Mouse (Mus musculus): ENCODE results near the gene Gabrg3. TPM values are rescaled to one million over a fixed set of nuclear protein-coding genes. Genes with fewer than 3 reads are reported as not detected.

The Gabrg3 gene
- polyA plus RNA-seq, 1 experiment from 2014 or later, result 0.12 TPM

GRCm38 (mm10) chr7:57065398-57065797 lies 321.6 kb downstream of the Gabrg3 start:
- no peak overlapping the region for H3K4me3 ChIP-seq (replicated peaks)
- H3K36me3 ChIP-seq (replicated peaks), result no peaks in the 10 kb centered on the region
- WGBS (ENCODE audit: insufficient replicate concordance), result 65% methylated on average over 3 of the region's 3 CpGs
- no peaks in the 10 kb centered on the region for H3K4me1 ChIP-seq (replicated peaks)
- no peaks in the 10 kb centered on the region for H3K27me3 ChIP-seq
- no peak overlapping the region for H3K9ac ChIP-seq
- no peak overlapping the region for H3K27ac ChIP-seq (replicated peaks)
- no peak overlapping the region for H3K4me2 ChIP-seq
- no peaks in the 10 kb centered on the region for H3K9me3 ChIP-seq (replicated peaks)
- no peak for ATAC-seq (ENCODE audit: insufficient read depth)

- Histone ChIP-seq H3K4me2 (no peak overlapping the region), H3K9ac (no peak overlapping the region), H3K9me3 (replicated peaks) (no peaks in the 10 kb centered on the region), H3K4me1 (replicated peaks) (no peaks in the 10 kb centered on the region), H3K36me3 (replicated peaks) (no peaks in the 10 kb centered on the region), H3K27ac (replicated peaks) (no peak overlapping the region), H3K27me3 (no peaks in the 10 kb centered on the region), H3K4me3 (replicated peaks) (no peak overlapping the region)
- WGBS (ENCODE audit: insufficient replicate concordance), result 62% methylated on average over 1 of the region's 1 CpGs
- ATAC-seq (ENCODE audit: insufficient read depth), result no peak
Observed at GRCm38 (mm10) chr7:57050906-57051635, 335.9 kb downstream of the Gabrg3 start.

GRCm38 (mm10) chr7:57037861-57038421 lies 349.0 kb downstream of the Gabrg3 start:
- H3K4me3 ChIP-seq (replicated peaks), result no peak overlapping the region
- ATAC-seq (ENCODE audit: insufficient read depth), result no peak
- no peak overlapping the region for H3K4me2 ChIP-seq
- H3K9me3 ChIP-seq (replicated peaks), result no peaks in the 10 kb centered on the region
- no peaks in the 10 kb centered on the region for H3K36me3 ChIP-seq (replicated peaks)
- H3K27ac ChIP-seq (replicated peaks), result no peak overlapping the region
- H3K27me3 ChIP-seq, result no peaks in the 10 kb centered on the region
- no peak overlapping the region for H3K9ac ChIP-seq
- 53% methylated on average over 2 of the region's 2 CpGs for WGBS (ENCODE audit: insufficient replicate concordance)
- H3K4me1 ChIP-seq (replicated peaks), result no peaks in the 10 kb centered on the region

- Histone ChIP-seq H3K4me1 (replicated peaks) (no peaks in the 10 kb centered on the region), H3K4me2 (no peak overlapping the region), H3K4me3 (replicated peaks) (no peak overlapping the region), H3K9me3 (replicated peaks) (peaks cover 2% of the 10 kb centered on the region; the same call in 1 of the 2 replicates), H3K9ac (no peak overlapping the region), H3K27ac (replicated peaks) (no peak overlapping the region), H3K36me3 (replicated peaks) (no peaks in the 10 kb centered on the region), H3K27me3 (no peaks in the 10 kb centered on the region)
- 73% methylated on average over 3 of the region's 3 CpGs for whole genome bisulfite sequencing (ENCODE audit: insufficient replicate concordance)
- no peak for ATAC-seq (ENCODE audit: insufficient read depth)
Observed at GRCm38 (mm10) chr7:57000585-57001261, 386.3 kb downstream of the Gabrg3 start.

- Histone ChIP-seq H3K4me1 (replicated peaks) (no peaks in the 10 kb centered on the region), H3K9me3 (replicated peaks) (peaks cover 2% of the 10 kb centered on the region; the same call in 1 of the 2 replicates), H3K9ac (no peak overlapping the region), H3K36me3 (replicated peaks) (no peaks in the 10 kb centered on the region), H3K4me3 (replicated peaks) (no peak overlapping the region), H3K27ac (replicated peaks) (no peak overlapping the region), H3K27me3 (no peaks in the 10 kb centered on the region), H3K4me2 (no peak overlapping the region)
- ATAC-seq (ENCODE audit: insufficient read depth), result no peak
- 67% methylated on average over 2 of the region's 2 CpGs for WGBS (ENCODE audit: insufficient replicate concordance)
Observed at GRCm38 (mm10) chr7:56997713-56998624, 389.0 kb downstream of the Gabrg3 start.

GRCm38 (mm10) chr7:56946398-56946797 lies 440.6 kb downstream of the Gabrg3 start:
- H3K9ac ChIP-seq, result no peak overlapping the region
- WGBS (ENCODE audit: insufficient replicate concordance), result 88% methylated on average over 2 of the region's 2 CpGs

GRCm38 (mm10) chr7:56941606-56942005 lies 445.4 kb downstream of the Gabrg3 start:
- 42% methylated on average over 2 of the region's 2 CpGs for WGBS (ENCODE audit: insufficient replicate concordance)
- Histone ChIP-seq H3K9ac (no peak overlapping the region), H3K27me3 (no peaks in the 10 kb centered on the region), H3K4me3 (replicated peaks) (no peak overlapping the region), H3K9me3 (replicated peaks) (no peaks in the 10 kb centered on the region), H3K27ac (replicated peaks) (no peak overlapping the region), H3K4me2 (no peak overlapping the region), H3K36me3 (replicated peaks) (no peaks in the 10 kb centered on the region), H3K4me1 (replicated peaks) (no peaks in the 10 kb centered on the region)
- no peak for ATAC-seq (ENCODE audit: insufficient read depth)

More at GRCm38 (mm10) chr7:56946398-56946797, 440.6 kb downstream of the Gabrg3 start:
- Histone ChIP-seq H3K27me3 (no peaks in the 10 kb centered on the region), H3K4me3 (replicated peaks) (no peak overlapping the region), H3K4me1 (replicated peaks) (no peaks in the 10 kb centered on the region), H3K4me2 (no peak overlapping the region), H3K36me3 (replicated peaks) (no peaks in the 10 kb centered on the region), H3K27ac (replicated peaks) (no peak overlapping the region), H3K9me3 (replicated peaks) (no peaks in the 10 kb centered on the region)
- ATAC-seq (ENCODE audit: insufficient read depth), result no peak

GRCm38 (mm10) chr7:56938020-56938419 lies 449.0 kb downstream of the Gabrg3 start:
- Histone ChIP-seq H3K4me1 (replicated peaks) (no peaks in the 10 kb centered on the region), H3K27ac (replicated peaks) (no peak overlapping the region), H3K9me3 (replicated peaks) (no peaks in the 10 kb centered on the region), H3K27me3 (no peaks in the 10 kb centered on the region), H3K4me2 (no peak overlapping the region), H3K36me3 (replicated peaks) (no peaks in the 10 kb centered on the region), H3K9ac (no peak overlapping the region), H3K4me3 (replicated peaks) (no peak overlapping the region)
- no peak for ATAC-seq (ENCODE audit: insufficient read depth)
- WGBS (ENCODE audit: insufficient replicate concordance), result 58% methylated on average over 5 of the region's 5 CpGs

- Histone ChIP-seq H3K4me1 (replicated peaks) (no peaks in the 10 kb centered on the region), H3K4me2 (no peak overlapping the region), H3K36me3 (replicated peaks) (no peaks in the 10 kb centered on the region), H3K9ac (no peak overlapping the region), H3K27ac (replicated peaks) (no peak overlapping the region), H3K4me3 (replicated peaks) (no peak overlapping the region), H3K9me3 (replicated peaks) (no peaks in the 10 kb centered on the region), H3K27me3 (no peaks in the 10 kb centered on the region)
- 63% methylated on average over 1 of the region's 1 CpGs for WGBS (ENCODE audit: insufficient replicate concordance)
- ATAC-seq (ENCODE audit: insufficient read depth), result no peak
Observed at GRCm38 (mm10) chr7:56919499-56919898, 467.5 kb downstream of the Gabrg3 start.

- no peak overlapping the region for H3K4me2 ChIP-seq
- H3K9me3 ChIP-seq (replicated peaks), result no peaks in the 10 kb centered on the region
- H3K27me3 ChIP-seq, result no peaks in the 10 kb centered on the region
- no peaks in the 10 kb centered on the region for H3K36me3 ChIP-seq (replicated peaks)
- no peaks in the 10 kb centered on the region for H3K4me1 ChIP-seq (replicated peaks)
- no peak for ATAC-seq (ENCODE audit: insufficient read depth)
- H3K27ac ChIP-seq (replicated peaks), result no peak overlapping the region
- no peak overlapping the region for H3K9ac ChIP-seq
- no peak overlapping the region for H3K4me3 ChIP-seq (replicated peaks)
- WGBS (ENCODE audit: insufficient replicate concordance), result 71% methylated on average over 2 of the region's 2 CpGs
Observed at GRCm38 (mm10) chr7:56914862-56915261, 472.1 kb downstream of the Gabrg3 start.

- WGBS (ENCODE audit: insufficient replicate concordance), result 64% methylated on average over 4 of the region's 4 CpGs
- Histone ChIP-seq H3K4me1 (replicated peaks) (no peaks in the 10 kb centered on the region), H3K36me3 (replicated peaks) (no peaks in the 10 kb centered on the region), H3K27me3 (no peaks in the 10 kb centered on the region), H3K4me3 (replicated peaks) (no peak overlapping the region), H3K9me3 (replicated peaks) (no peaks in the 10 kb centered on the region), H3K27ac (replicated peaks) (no peak overlapping the region), H3K9ac (no peak overlapping the region), H3K4me2 (no peak overlapping the region)
- ATAC-seq (ENCODE audit: insufficient read depth), result no peak
Observed at GRCm38 (mm10) chr7:56899762-56900161, 487.2 kb downstream of the Gabrg3 start.
